10 mouse cellular contexts compared by ENCODE assay signal in genomic region chr8:105469816-105470215, GRCm38 (mm10). TPM values are rescaled to one million over a fixed set of nuclear protein-coding genes. Genes with fewer than 3 reads are reported as not detected.
A peak's percentile ranks its signal among the peaks of the same experiment; 100 is the strongest.
DNase-seq lines count a peak whose midpoint lies in the region; ATAC-seq and TF ChIP-seq lines count a peak whose summit lies in the region.
"Had no signal": no experiment of that assay in that cellular context is flagged by ENCODE, and none has a peak within 500 bp of the region (broad histone marks: within the 10 kb centered on the region; RNA-seq: fewer than 3 reads in every experiment).

No protein-coding gene starts in this region.

- no peak for TF ChIP-seq CTCF in stomach, postnatal 0 days (IDR thresholded peaks at IDR 0.05; ENCODE audit: low read depth)

- H3K9me3 ChIP-seq in lung, embryonic 15.5 days, result no peaks in the 10 kb centered on the region
- H3K9me3 ChIP-seq in forebrain, embryonic 15.5 days, result no peaks in the 10 kb centered on the region
- no peaks in the 10 kb centered on the region for H3K9me3 ChIP-seq in limb, embryonic 15.5 days
- no peaks in the 10 kb centered on the region for H3K9me3 ChIP-seq in stomach, postnatal 0 days (ENCODE audit: control insufficient read depth, low read length)
- H3K9me3 ChIP-seq: G1E had no signal

- DNase-seq in lung, postnatal 25 days (ENCODE audit: low spot score), result no peak
- DNase-seq in stomach, postnatal 0 days (ENCODE audit: low spot score), result peak; percentile 12
- DNase-seq in spleen, adult 18-20 months, result no peak
- no peak for DNase-seq in ovary, postnatal 36 days (ENCODE audit: low spot score)
- DNase-seq: adrenal gland, adult 8-10 months; kidney, postnatal 4 days had no signal

- H3K4me1 ChIP-seq in lung, embryonic 15.5 days, result peaks cover 66% of the 10 kb centered on the region
- H3K4me1 ChIP-seq in forebrain, embryonic 15.5 days, result peaks cover 63% of the 10 kb centered on the region
- H3K4me1 ChIP-seq in limb, embryonic 15.5 days, result peaks cover 53% of the 10 kb centered on the region
- H3K4me1 ChIP-seq in stomach, postnatal 0 days (replicated peaks; ENCODE audit: control insufficient read depth, insufficient read depth), result peaks cover 2% of the 10 kb centered on the region; the same call in 1 of the 2 replicates

- ATAC-seq in lung, embryonic 15.5 days (ENCODE audit: borderline replicate concordance, extremely low read depth, low FRiP score, low TSS enrichment), result no peak
- ATAC-seq in forebrain, embryonic 15.5 days (replicated peaks), result no peak
- no peak for ATAC-seq in limb, embryonic 15.5 days (ENCODE audit: insufficient number of reproducible peaks, low FRiP score, low TSS enrichment, low read depth)
- ATAC-seq in stomach, postnatal 0 days (ENCODE audit: low FRiP score, low TSS enrichment), result no peak

- no peaks in the 10 kb centered on the region for H3K36me3 ChIP-seq in lung, embryonic 15.5 days
- H3K36me3 ChIP-seq in forebrain, embryonic 15.5 days, result no peaks in the 10 kb centered on the region
- peaks cover 9% of the 10 kb centered on the region; the same call in 1 of the 2 replicates for H3K36me3 ChIP-seq in limb, embryonic 15.5 days
- peaks cover 4% of the 10 kb centered on the region; the same call in 1 of the 2 replicates for H3K36me3 ChIP-seq in stomach, postnatal 0 days (ENCODE audit: control insufficient read depth, insufficient read depth, low read length)
- H3K36me3 ChIP-seq: G1E had no signal

- no peak for TF ChIP-seq EP300 in stomach, postnatal 0 days (optimal IDR thresholded peaks at IDR 0.05)

- H3K4me2 ChIP-seq in lung, embryonic 15.5 days, result 0 out of 2 replicates have a peak overlapping the region, but pooled peaks have one; percentile 58
- peak overlapping the region; percentile 63 for H3K4me2 ChIP-seq in forebrain, embryonic 15.5 days (replicated peaks)
- peak overlapping the region; percentile 53 for H3K4me2 ChIP-seq in limb, embryonic 15.5 days
- H3K4me2 ChIP-seq in stomach, postnatal 0 days (replicated peaks; ENCODE audit: low read depth), result peak overlapping the region; percentile 56

- H3K4me3 ChIP-seq in lung, embryonic 15.5 days, result no peak overlapping the region
- peak overlapping the region; percentile 40; the same call in 1 of the 2 replicates for H3K4me3 ChIP-seq in forebrain, embryonic 15.5 days
- peak overlapping the region; percentile 33 for H3K4me3 ChIP-seq in limb, embryonic 15.5 days
- peak overlapping the region; percentile 36; the same call in 1 of the 2 replicates for H3K4me3 ChIP-seq in stomach, postnatal 0 days (ENCODE audit: low read depth, low read length)

- no peak overlapping the region for H3K9ac ChIP-seq in lung, embryonic 15.5 days
- no peak overlapping the region for H3K9ac ChIP-seq in forebrain, embryonic 15.5 days (replicated peaks)
- no peak overlapping the region for H3K9ac ChIP-seq in limb, embryonic 15.5 days
- no peak overlapping the region for H3K9ac ChIP-seq in stomach, postnatal 0 days (ENCODE audit: low read length)

- WGBS in lung, embryonic 15.5 days, result 89% methylated on average over 5 of the region's 5 CpGs
- WGBS in forebrain, embryonic 15.5 days, result 89% methylated on average over 5 of the region's 5 CpGs
- WGBS in limb, embryonic 15.5 days, result 77% methylated on average over 5 of the region's 5 CpGs
- WGBS in stomach, postnatal 0 days, result 65% methylated on average over 5 of the region's 5 CpGs

- H3K27me3 ChIP-seq in lung, embryonic 15.5 days, result 0 out of 2 replicates have a peak, but pooled peaks cover 6% of the 10 kb centered on the region
- H3K27me3 ChIP-seq in forebrain, embryonic 15.5 days, result peaks cover 7% of the 10 kb centered on the region; the same call in 1 of the 2 replicates
- peaks cover 23% of the 10 kb centered on the region for H3K27me3 ChIP-seq in limb, embryonic 15.5 days
- no peaks in the 10 kb centered on the region for H3K27me3 ChIP-seq in stomach, postnatal 0 days (ENCODE audit: control insufficient read depth, insufficient read depth, low read length)

- no peak overlapping the region for H3K27ac ChIP-seq in lung, embryonic 15.5 days
- no peak overlapping the region for H3K27ac ChIP-seq in forebrain, embryonic 15.5 days (replicated peaks)
- peak overlapping the region; percentile 43; the same call in 1 of the 2 replicates for H3K27ac ChIP-seq in limb, embryonic 15.5 days
- H3K27ac ChIP-seq in stomach, postnatal 0 days (replicated peaks), result no peak overlapping the region

RNA-seq across cellular contexts. Expression of gene Tppp3, which starts 1.5 kb away (rescaled TPM):
- 63.3 and 63.6 TPM in 2 replicates for polyA plus RNA-seq in lung, embryonic 15.5 days (2015; fragmentation: Nextera tagmentation; extraction: Ambion mirVana)
- 35.1 and 54.8 TPM in 2 replicates for polyA plus RNA-seq in forebrain, embryonic 15.5 days (2015; fragmentation: Nextera tagmentation; extraction: Ambion mirVana)
- polyA plus RNA-seq in limb, embryonic 15.5 days (2015; fragmentation: Nextera tagmentation; extraction: Ambion mirVana), result 160 and 305 TPM in 2 replicates
- polyA plus RNA-seq in stomach, postnatal 0 days (2015; fragmentation: Nextera tagmentation; extraction: Ambion mirVana), result 89.9 and 99.8 TPM in 2 replicates
- polyA plus RNA-seq: G1E had no signal

RNA-seq across cellular contexts. Expression of gene Zdhhc1, which starts 26.9 kb away (rescaled TPM):
- 44.0 and 50.9 TPM in 2 replicates for polyA plus RNA-seq in lung, embryonic 15.5 days (2015; fragmentation: Nextera tagmentation; extraction: Ambion mirVana)
- 28.8 and 31.3 TPM in 2 replicates for polyA plus RNA-seq in forebrain, embryonic 15.5 days (2015; fragmentation: Nextera tagmentation; extraction: Ambion mirVana)
- polyA plus RNA-seq in limb, embryonic 15.5 days (2015; fragmentation: Nextera tagmentation; extraction: Ambion mirVana), result 40.0 and 42.2 TPM in 2 replicates
- 15.6 and 17.2 TPM in 2 replicates for polyA plus RNA-seq in stomach, postnatal 0 days (2015; fragmentation: Nextera tagmentation; extraction: Ambion mirVana)

RNA-seq across cellular contexts. Expression of gene Hsd11b2, which starts 48.7 kb away (rescaled TPM):
- 2.6 and 2.8 TPM in 2 replicates for polyA plus RNA-seq in lung, embryonic 15.5 days (2015; fragmentation: Nextera tagmentation; extraction: Ambion mirVana)
- 1.4 and 1.7 TPM in 2 replicates for polyA plus RNA-seq in forebrain, embryonic 15.5 days (2015; fragmentation: Nextera tagmentation; extraction: Ambion mirVana)
- 1.2 and 1.9 TPM in 2 replicates for polyA plus RNA-seq in limb, embryonic 15.5 days (2015; fragmentation: Nextera tagmentation; extraction: Ambion mirVana)
- 2.5 and 2.8 TPM in 2 replicates for polyA plus RNA-seq in stomach, postnatal 0 days (2015; fragmentation: Nextera tagmentation; extraction: Ambion mirVana)
- polyA plus RNA-seq: G1E had no signal

RNA-seq across cellular contexts. Expression of gene Lrrc36, which starts 56.4 kb away (rescaled TPM):
- 0.43 and 0.67 TPM in 2 replicates for polyA plus RNA-seq in lung, embryonic 15.5 days (2015; fragmentation: Nextera tagmentation; extraction: Ambion mirVana)
- 0.52 and 0.88 TPM in 2 replicates for polyA plus RNA-seq in forebrain, embryonic 15.5 days (2015; fragmentation: Nextera tagmentation; extraction: Ambion mirVana)
- 0.37 and 0.53 TPM in 2 replicates for polyA plus RNA-seq in limb, embryonic 15.5 days (2015; fragmentation: Nextera tagmentation; extraction: Ambion mirVana)
- 0.08 and 0.19 TPM in 2 replicates for polyA plus RNA-seq in stomach, postnatal 0 days (2015; fragmentation: Nextera tagmentation; extraction: Ambion mirVana)
- polyA plus RNA-seq: G1E had no signal

RNA-seq across cellular contexts. Expression of gene Kctd19, which starts 56.5 kb away (rescaled TPM):
- not detected in 2 replicates for polyA plus RNA-seq in lung, embryonic 15.5 days (2015; fragmentation: Nextera tagmentation; extraction: Ambion mirVana)
- polyA plus RNA-seq in forebrain, embryonic 15.5 days (2015; fragmentation: Nextera tagmentation; extraction: Ambion mirVana), result 0.10 TPM in 1 of 2 replicates, not detected in the other
- polyA plus RNA-seq in limb, embryonic 15.5 days (2015; fragmentation: Nextera tagmentation; extraction: Ambion mirVana), result not detected in 2 replicates
- not detected in 2 replicates for polyA plus RNA-seq in stomach, postnatal 0 days (2015; fragmentation: Nextera tagmentation; extraction: Ambion mirVana)
- polyA plus RNA-seq: G1E had no signal
